Mouse (Mus musculus): Measurements from ENCODE around the gene Hoxa2. TPM values are rescaled to one million over a fixed set of nuclear protein-coding genes. Genes with fewer than 3 reads are reported as not detected.

The Hoxa2 gene
- total and polyA plus RNA-seq, 3 experiments = 0.26 TPM; not detected in 2

- no peak overlapping the region for H3K4me2 ChIP-seq (ENCODE audit: insufficient read depth, low read depth, poor library complexity, severe bottlenecking)
- in situ Hi-C loops (cut with MboI; ENCODE audit: low pct_ligation_motif_present, low pct_unique_long_range_greater_than_20kb, low sequenced_read_pairs) (no loop called here), dilution Hi-C loops (cut with MboI; ENCODE audit: extremely low pct_ligation_motif_present, extremely low pct_unique_long_range_greater_than_20kb, low sequenced_read_pairs) (no loop called here)
- TF ChIP-seq ELF1 (IDR thresholded peaks at IDR 0.05; ENCODE audit: low read depth, low read length) = no peak
- no peak for TF ChIP-seq SIN3A (IDR thresholded peaks at IDR 0.05; ENCODE audit: low read length)
- no peak for TF ChIP-seq ZMIZ1 (IDR thresholded peaks at IDR 0.05; ENCODE audit: low read depth, low read length)
- no peak for TF ChIP-seq ZKSCAN1 (IDR thresholded peaks at IDR 0.05; ENCODE audit: borderline replicate concordance, low read depth, low read length)
- no peak for TF ChIP-seq UBTF (IDR thresholded peaks at IDR 0.05; ENCODE audit: low read depth, low read length)
- no peak for TF ChIP-seq CHD1 (IDR thresholded peaks at IDR 0.05; ENCODE audit: low read depth, low read length)
- no peak for TF ChIP-seq ZNF384 (IDR thresholded peaks at IDR 0.05; ENCODE audit: low read depth, low read length)
- no peak for TF ChIP-seq MYC (IDR thresholded peaks at IDR 0.05; ENCODE audit: low read depth, low read length)
- no peak for TF ChIP-seq ZC3H11A (IDR thresholded peaks at IDR 0.05; ENCODE audit: low read depth, low read length)
- TF ChIP-seq EP300 (IDR thresholded peaks at IDR 0.05; ENCODE audit: low read length) = no peak
- no peaks in the 10 kb centered on the region for H3K9me3 ChIP-seq (replicated peaks; ENCODE audit: low read length)
- H3K4me1 ChIP-seq (ENCODE audit: control insufficient read depth in 1 of 2, insufficient read depth in 2 of 2) = peaks cover 8 to 10% of the 10 kb centered on the region in 2 experiments
- no peak overlapping the region for H3K9ac ChIP-seq (ENCODE audit: insufficient read depth, low read depth)
- no peaks in the 10 kb centered on the region for H3K27me3 ChIP-seq (replicated peaks)
- no peak overlapping the region for H3K27ac ChIP-seq (ENCODE audit: insufficient read depth, low read depth)
- H3K79me2 ChIP-seq (replicated peaks; ENCODE audit: control insufficient read depth, extremely low read depth, insufficient read depth, poor library complexity, severe bottlenecking) = no peaks in the 10 kb centered on the region
- DNase-seq (ENCODE audit: extremely low read depth) = no peak
- no peak overlapping the region for H3K4me3 ChIP-seq (replicated peaks in 1 of 3; ENCODE audit: low read depth in 2 of 3, low read length in 2 of 3, poor library complexity in 1 of 3)
- H3K36me3 ChIP-seq (replicated peaks in 1 of 2; ENCODE audit: control insufficient read depth in 1 of 2, insufficient read depth in 1 of 2, low read length in 1 of 2) = no peaks in the 10 kb centered on the region
Observed at GRCm38 (mm10) chr6:52118903-52119635, 45.6 kb downstream of the Hoxa2 start.

- TF ChIP-seq ZC3H11A (IDR thresholded peaks at IDR 0.05; ENCODE audit: low read depth, low read length) (no peak), NELFE (IDR thresholded peaks at IDR 0.05; ENCODE audit: low read depth, low read length) (no peak), PAX5 (IDR thresholded peaks at IDR 0.05; ENCODE audit: low read length) (no peak), JUND (conservative IDR thresholded peaks at IDR 0.05; ENCODE audit: low read depth, low read length) (no peak), E2F4 (IDR thresholded peaks at IDR 0.05; ENCODE audit: insufficient replicate concordance, low read depth, low read length) (no peak), ZKSCAN1 (IDR thresholded peaks at IDR 0.05; ENCODE audit: borderline replicate concordance, low read depth, low read length) (no peak)
- Histone ChIP-seq H3K36me3 (replicated peaks in 1 of 2; ENCODE audit: control insufficient read depth in 1 of 2, insufficient read depth in 1 of 2, low read length in 1 of 2) (no peaks in the 10 kb centered on the region), H3K4me3 (replicated peaks in 1 of 3; ENCODE audit: low read depth in 2 of 3, low read length in 2 of 3, poor library complexity in 1 of 3) (no peak overlapping the region), H3K27me3 (replicated peaks) (no peaks in the 10 kb centered on the region), H3K79me2 (replicated peaks; ENCODE audit: control insufficient read depth, extremely low read depth, insufficient read depth, poor library complexity, severe bottlenecking) (no peaks in the 10 kb centered on the region), H3K27ac (ENCODE audit: insufficient read depth, low read depth) (no peak overlapping the region), H3K4me2 (ENCODE audit: insufficient read depth, low read depth, poor library complexity, severe bottlenecking) (no peak overlapping the region), H3K9ac (ENCODE audit: insufficient read depth, low read depth) (no peak overlapping the region), H3K9me3 (replicated peaks; ENCODE audit: low read length) (no peaks in the 10 kb centered on the region), H3K4me1 (ENCODE audit: control insufficient read depth in 1 of 2, insufficient read depth in 2 of 2) (peaks cover 8 to 10% of the 10 kb centered on the region in 2 experiments)
- in situ Hi-C loops (cut with MboI; ENCODE audit: low pct_ligation_motif_present, low pct_unique_long_range_greater_than_20kb, low sequenced_read_pairs) (no loop called here), dilution Hi-C loops (cut with MboI; ENCODE audit: extremely low pct_ligation_motif_present, extremely low pct_unique_long_range_greater_than_20kb, low sequenced_read_pairs) (no loop called here)
- no peak for DNase-seq (ENCODE audit: extremely low read depth)
Observed at GRCm38 (mm10) chr6:52115899-52116298, 48.7 kb downstream of the Hoxa2 start.

Other genes with a start within 250 kb of the Hoxa2 start
- 25.8 and 30.2 TPM in 2 replicates for gene Skap2, start 152.3 kb downstream of the Hoxa2 start, total RNA-seq (2012; rRNA removed)
- 51.9 and 61.0 TPM in 2 replicates for gene Skap2, start 152.3 kb downstream of the Hoxa2 start, total RNA-seq (2014; rRNA removed)
- gene Skap2, start 152.3 kb downstream of the Hoxa2 start, polyA plus RNA-seq (2012; ENCODE audit: insufficient read length, low read depth) = 76.1 and 85.9 TPM in 2 replicates
- gene Hoxa1, start 6.5 kb downstream of the Hoxa2 start, total RNA-seq (2012; rRNA removed) = 1.4 and 1.9 TPM in 2 replicates
- gene Hoxa1, start 6.5 kb downstream of the Hoxa2 start, total RNA-seq (2014; rRNA removed) = 3.7 and 4.6 TPM in 2 replicates
- 2.5 and 3.2 TPM in 2 replicates for gene Hoxa1, start 6.5 kb downstream of the Hoxa2 start, polyA plus RNA-seq (2012; ENCODE audit: insufficient read length, low read depth)
- gene 5730596B20Rik, start 12.7 kb upstream of the Hoxa2 start, total RNA-seq (2012; rRNA removed) = not detected in 2 replicates
- gene 5730596B20Rik, start 12.7 kb upstream of the Hoxa2 start, total RNA-seq (2014; rRNA removed) = not detected in 2 replicates
- gene 5730596B20Rik, start 12.7 kb upstream of the Hoxa2 start, polyA plus RNA-seq (2012; ENCODE audit: insufficient read length, low read depth) = 0.07 TPM in 1 of 2 replicates, not detected in the other
- gene Hoxa4, start 26.9 kb upstream of the Hoxa2 start, total RNA-seq (2012; rRNA removed) = not detected in 2 replicates
- gene Hoxa4, start 26.9 kb upstream of the Hoxa2 start, total RNA-seq (2014; rRNA removed) = not detected in 2 replicates
- 0.19 TPM in 1 of 2 replicates, not detected in the other for gene Hoxa4, start 26.9 kb upstream of the Hoxa2 start, polyA plus RNA-seq (2012; ENCODE audit: insufficient read length, low read depth)
- 1.5 TPM in 2 replicates for gene Hoxa5, start 39.8 kb upstream of the Hoxa2 start, total RNA-seq (2012; rRNA removed)
- gene Hoxa5, start 39.8 kb upstream of the Hoxa2 start, total RNA-seq (2014; rRNA removed) = 0.83 and 1.2 TPM in 2 replicates
- 3.1 and 4.1 TPM in 2 replicates for gene Hoxa5, start 39.8 kb upstream of the Hoxa2 start, polyA plus RNA-seq (2012; ENCODE audit: insufficient read length, low read depth)
- gene Hoxa6, start 43.9 kb upstream of the Hoxa2 start, total RNA-seq (2012; rRNA removed) = 1.2 and 2.2 TPM in 2 replicates
- gene Hoxa6, start 43.9 kb upstream of the Hoxa2 start, total RNA-seq (2014; rRNA removed) = 0.58 and 1.1 TPM in 2 replicates
- gene Hoxa6, start 43.9 kb upstream of the Hoxa2 start, polyA plus RNA-seq (2012; ENCODE audit: insufficient read length, low read depth) = 1.6 and 2.1 TPM in 2 replicates
- gene Hoxa3, start 48.5 kb upstream of the Hoxa2 start, total RNA-seq (2012; rRNA removed) = 0.25 and 0.38 TPM in 2 replicates
- gene Hoxa3, start 48.5 kb upstream of the Hoxa2 start, total RNA-seq (2014; rRNA removed) = 0.08 TPM in 1 of 2 replicates, not detected in the other
- gene Hoxa3, start 48.5 kb upstream of the Hoxa2 start, polyA plus RNA-seq (2012; ENCODE audit: insufficient read length, low read depth) = 0.34 and 0.37 TPM in 2 replicates
- gene Gm28308, start 48.5 kb upstream of the Hoxa2 start, total RNA-seq (2012; rRNA removed) = not detected in 2 replicates
- gene Gm28308, start 48.5 kb upstream of the Hoxa2 start, total RNA-seq (2014; rRNA removed) = not detected in 2 replicates
- gene Gm28308, start 48.5 kb upstream of the Hoxa2 start, polyA plus RNA-seq (2012; ENCODE audit: insufficient read length, low read depth) = not detected in 2 replicates
- 0.71 and 1.1 TPM in 2 replicates for gene Hoxa7, start 57.0 kb upstream of the Hoxa2 start, total RNA-seq (2012; rRNA removed)
- 0.85 and 1.0 TPM in 2 replicates for gene Hoxa7, start 57.0 kb upstream of the Hoxa2 start, total RNA-seq (2014; rRNA removed)
- gene Hoxa7, start 57.0 kb upstream of the Hoxa2 start, polyA plus RNA-seq (2012; ENCODE audit: insufficient read length, low read depth) = 1.4 TPM in 2 replicates
- 0.30 and 0.50 TPM in 2 replicates for gene Hoxa9, start 66.3 kb upstream of the Hoxa2 start, total RNA-seq (2012; rRNA removed)
- gene Hoxa9, start 66.3 kb upstream of the Hoxa2 start, total RNA-seq (2014; rRNA removed) = 0.30 and 0.32 TPM in 2 replicates
- 0.47 and 0.97 TPM in 2 replicates for gene Hoxa9, start 66.3 kb upstream of the Hoxa2 start, polyA plus RNA-seq (2012; ENCODE audit: insufficient read length, low read depth)
- 5.2 and 5.7 TPM in 2 replicates for gene Hoxa10, start 76.0 kb upstream of the Hoxa2 start, total RNA-seq (2012; rRNA removed)
- 14.3 and 14.6 TPM in 2 replicates for gene Hoxa10, start 76.0 kb upstream of the Hoxa2 start, total RNA-seq (2014; rRNA removed)
- gene Hoxa10, start 76.0 kb upstream of the Hoxa2 start, polyA plus RNA-seq (2012; ENCODE audit: insufficient read length, low read depth) = 14.3 and 14.5 TPM in 2 replicates
- not detected in 2 replicates for gene Hoxa11, start 81.0 kb upstream of the Hoxa2 start, total RNA-seq (2012; rRNA removed)
- gene Hoxa11, start 81.0 kb upstream of the Hoxa2 start, total RNA-seq (2014; rRNA removed) = not detected in 2 replicates
- gene Hoxa11, start 81.0 kb upstream of the Hoxa2 start, polyA plus RNA-seq (2012; ENCODE audit: insufficient read length, low read depth) = not detected in 2 replicates
- gene Hoxa13, start 96.0 kb upstream of the Hoxa2 start, total RNA-seq (2012; rRNA removed) = not detected in 2 replicates
- gene Hoxa13, start 96.0 kb upstream of the Hoxa2 start, total RNA-seq (2014; rRNA removed) = 0.11 and 0.17 TPM in 2 replicates
- 0.10 TPM in 1 of 2 replicates, not detected in the other for gene Hoxa13, start 96.0 kb upstream of the Hoxa2 start, polyA plus RNA-seq (2012; ENCODE audit: insufficient read length, low read depth)
- not detected in 2 replicates for gene Evx1, start 148.7 kb upstream of the Hoxa2 start, total RNA-seq (2012; rRNA removed)
- gene Evx1, start 148.7 kb upstream of the Hoxa2 start, total RNA-seq (2014; rRNA removed) = not detected in 2 replicates
- not detected in 2 replicates for gene Evx1, start 148.7 kb upstream of the Hoxa2 start, polyA plus RNA-seq (2012; ENCODE audit: insufficient read length, low read depth)